Mouse (Mus musculus) small intestine, adult 2 months (tissue): ENCODE results near the gene Adm2.

Experiments used
- CTCF ChIP-seq: fragments of 200-500 bp; IDR thresholded peaks from 2 replicates; pipeline ENCODE4 v1.5.1; 2012; ENCODE audit warnings: low read depth, mild to moderate bottlenecking, control low read depth, inconsistent platforms, low read length, moderate library complexity, mixed read lengths; ENCODE audit not compliant: insufficient replicate concordance, insufficient read length; ENCODE audit errors: extremely low read depth
- POLR2A ChIP-seq: fragments of 200-500 bp; IDR thresholded peaks from 2 replicates; pipeline ENCODE4 v1.6.1; 2012; ENCODE audit warnings: low read depth, mild to moderate bottlenecking, control low read depth, inconsistent platforms, low read length, moderate library complexity

- TF ChIP-seq POLR2A (no peak), CTCF (no peak)
Observed at GRCm38 (mm10) chr15:89339696-89340095, 17.2 kb downstream of the Adm2 start.
